Mouse (Mus musculus) ES-Bruce4 (cell line): Measurements from ENCODE around the gene Fam102a. TPM values are rescaled to one million over a fixed set of nuclear protein-coding genes. Genes with fewer than 3 reads are reported as not detected.

Experiments
- H3K27ac ChIP-seq: 2 replicates; pipeline ENCODE4 v1.5.1; 2012; ENCODE audit warnings: low read length, inconsistent platforms; ENCODE audit not compliant: insufficient read depth
- H3K27me3 ChIP-seq: 2 replicates; pipeline ENCODE4 v1.6.1; 2012; ENCODE audit warnings: mild to moderate bottlenecking, low read length, inconsistent platforms; ENCODE audit not compliant: control insufficient read depth, poor library complexity, insufficient read depth, severe bottlenecking
- H3K36me3 ChIP-seq: 2 replicates; pipeline ENCODE4 v1.6.1; 2012; ENCODE audit warnings: inconsistent platforms, mild to moderate bottlenecking, low read length, moderate library complexity; ENCODE audit not compliant: control insufficient read depth, poor library complexity, insufficient read depth, severe bottlenecking
- H3K4me1 ChIP-seq: one replicate; pipeline ENCODE4 v1.8.1; 2011; ENCODE audit warnings: low read length; ENCODE audit not compliant: control insufficient read depth, insufficient read depth
- H3K4me3 ChIP-seq: 2 replicates; pipeline ENCODE4 v1.5.1; 2011; ENCODE audit warnings: low read depth, mild to moderate bottlenecking, low read length
- H3K9ac ChIP-seq: 2 replicates; pipeline ENCODE4 v1.6.1; 2012; ENCODE audit warnings: low read depth, mild to moderate bottlenecking, inconsistent platforms; ENCODE audit not compliant: poor library complexity, severe bottlenecking
- H3K9me3 ChIP-seq: replicated peaks from 2 replicates; pipeline ENCODE4 v1.6.1; 2012; ENCODE audit warnings: mild to moderate bottlenecking, low read length, inconsistent platforms; ENCODE audit not compliant: control insufficient read depth, poor library complexity, insufficient read depth, severe bottlenecking
- CTCF ChIP-seq: IDR thresholded peaks from one replicate; pipeline ENCODE4 v1.8.1; 2011; ENCODE audit warnings: low read depth, low read length
- EP300 ChIP-seq: IDR thresholded peaks from 2 replicates; pipeline ENCODE4 v1.6.1; 2011; ENCODE audit warnings: low read depth, low read length; ENCODE audit not compliant: insufficient read depth
- POLR2A ChIP-seq: IDR thresholded peaks from one replicate; pipeline ENCODE4 v1.8.1; 2011; ENCODE audit warnings: low read length; ENCODE audit not compliant: insufficient read depth
- polyA plus RNA-seq: library from polyadenylated mRNA; stranded (reverse); fragments of >200 nt; gene quantifications from 2 replicates; pipeline ENCODE4 v1.2.4, GENCODE M21; 2011; ENCODE audit warnings: low read depth; ENCODE audit not compliant: missing spikeins, insufficient read depth, insufficient read length

The Fam102a gene
- polyA plus RNA-seq, 1 experiment = 12.2 TPM

DNA sequence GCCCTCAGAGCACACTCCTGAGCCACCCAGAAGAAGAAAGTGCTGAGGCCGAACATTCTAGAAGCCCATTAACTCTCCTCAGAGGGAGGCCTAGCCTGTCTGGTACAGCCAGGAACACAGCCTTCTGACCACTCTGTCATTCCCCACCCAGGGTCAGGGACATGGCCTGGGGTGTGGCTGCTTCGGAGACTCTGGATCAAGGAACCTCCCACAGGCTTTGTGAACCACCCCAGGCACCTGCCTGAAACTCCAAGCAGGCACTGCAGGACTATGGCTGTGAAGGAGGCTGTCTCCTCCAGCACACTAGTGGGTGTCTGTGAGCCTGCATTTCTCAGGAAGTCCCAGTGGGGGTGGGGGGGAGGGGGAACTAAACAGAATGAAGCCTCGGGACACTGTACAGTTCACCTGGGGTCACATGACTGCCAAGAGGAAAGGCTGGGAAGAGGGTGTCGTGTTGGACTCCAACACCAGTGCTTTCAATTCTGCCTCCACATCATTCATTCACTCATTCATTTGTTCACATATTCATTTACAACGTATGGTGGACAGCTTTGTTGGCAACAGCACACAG, 33.3 kb upstream of the Fam102a start:
- no peak for TF ChIP-seq EP300
- no peak for TF ChIP-seq CTCF
- TF ChIP-seq POLR2A = no peak
- no peak overlapping the region for H3K4me3 ChIP-seq
- no peak overlapping the region for H3K9ac ChIP-seq

DNA sequence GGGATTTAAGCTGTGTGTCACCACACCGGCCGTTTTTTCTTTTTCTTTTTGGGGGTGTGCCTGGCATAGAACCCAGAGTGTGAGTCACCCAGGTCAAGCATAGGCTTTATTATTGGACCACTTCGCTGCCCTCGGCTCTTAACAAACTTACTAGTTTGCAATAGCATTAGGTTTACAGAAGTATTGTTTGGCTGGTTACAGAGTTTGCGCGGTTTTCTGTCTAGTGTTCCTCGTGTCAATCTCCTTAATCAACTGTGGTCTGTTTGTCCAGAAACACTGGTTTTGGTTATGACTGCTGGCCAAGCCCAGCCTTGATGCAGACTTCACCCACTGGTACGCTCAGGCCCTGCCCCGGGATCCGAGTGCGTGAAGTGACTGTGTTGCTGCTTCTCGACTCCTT, 32.3 kb upstream of the Fam102a start:
- Histone ChIP-seq H3K27me3 (no peaks in the 10 kb centered on the region), H3K9me3 (no peaks in the 10 kb centered on the region), H3K4me1 (peaks cover 6% of the 10 kb centered on the region), H3K36me3 (no peaks in the 10 kb centered on the region), H3K4me3 (no peak overlapping the region), H3K9ac (no peak overlapping the region), H3K27ac (no peak overlapping the region)
- TF ChIP-seq CTCF (no peak), EP300 (no peak), POLR2A (no peak)

More for the DNA sequence above, 33.3 kb upstream of the Fam102a start:
- Histone ChIP-seq H3K9me3 (no peaks in the 10 kb centered on the region), H3K36me3 (no peaks in the 10 kb centered on the region), H3K27me3 (no peaks in the 10 kb centered on the region), H3K4me1 (peaks cover 4% of the 10 kb centered on the region), H3K27ac (no peak overlapping the region)

DNA sequence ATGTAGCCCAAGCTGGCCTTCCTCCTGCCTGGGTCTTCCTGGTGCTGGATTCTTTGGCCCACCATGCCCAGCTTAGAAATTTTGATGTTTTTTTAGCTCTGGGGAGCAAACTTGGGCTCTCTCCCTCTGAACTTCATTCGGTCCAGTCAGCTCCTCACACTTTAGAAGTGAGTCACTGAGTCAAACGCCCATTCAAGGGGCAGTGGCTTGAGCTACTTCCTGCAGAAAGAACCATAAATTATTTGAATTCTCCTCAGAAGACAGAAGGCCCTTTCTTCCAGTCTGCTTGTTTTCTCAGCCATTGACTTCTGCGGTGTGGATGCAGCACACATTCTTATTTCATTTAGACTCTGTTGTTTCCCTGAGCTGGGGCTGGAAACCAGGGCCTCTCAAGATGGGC, 31.5 kb upstream of the Fam102a start:
- Histone ChIP-seq H3K27ac (no peak overlapping the region), H3K4me1 (peaks cover 6% of the 10 kb centered on the region)

DNA sequence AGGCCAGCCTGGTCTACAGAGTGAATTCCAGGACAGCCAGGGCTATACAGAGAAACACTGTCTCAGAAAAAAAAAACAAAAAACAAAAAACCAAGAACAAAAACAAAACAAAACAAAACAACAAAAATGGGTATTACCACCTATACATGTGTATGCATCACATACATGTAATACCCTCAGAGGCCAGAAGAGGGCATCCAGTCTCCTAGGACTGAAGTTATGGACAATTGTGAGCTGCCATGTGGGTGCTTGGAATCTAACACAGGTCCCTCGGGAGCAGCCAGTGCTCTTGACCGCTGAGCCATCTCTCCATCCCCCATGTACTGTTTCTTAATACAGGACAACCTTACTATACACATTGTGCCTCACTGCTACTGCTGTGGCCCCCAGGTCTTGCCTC, 29.6 kb upstream of the Fam102a start:
- H3K4me3 ChIP-seq = no peak overlapping the region
- H3K27me3 ChIP-seq = no peaks in the 10 kb centered on the region
- H3K27ac ChIP-seq = no peak overlapping the region
- H3K36me3 ChIP-seq = no peaks in the 10 kb centered on the region
- H3K9me3 ChIP-seq = no peaks in the 10 kb centered on the region
- no peak for TF ChIP-seq CTCF
- H3K4me1 ChIP-seq = peaks cover 10% of the 10 kb centered on the region
- no peak overlapping the region for H3K9ac ChIP-seq

More for the DNA sequence above, 31.5 kb upstream of the Fam102a start:
- Histone ChIP-seq H3K27me3 (no peaks in the 10 kb centered on the region), H3K9ac (no peak overlapping the region), H3K9me3 (no peaks in the 10 kb centered on the region), H3K4me3 (no peak overlapping the region), H3K36me3 (no peaks in the 10 kb centered on the region)
- no peak for TF ChIP-seq CTCF
- TF ChIP-seq EP300 = no peak
- TF ChIP-seq POLR2A = no peak

DNA sequence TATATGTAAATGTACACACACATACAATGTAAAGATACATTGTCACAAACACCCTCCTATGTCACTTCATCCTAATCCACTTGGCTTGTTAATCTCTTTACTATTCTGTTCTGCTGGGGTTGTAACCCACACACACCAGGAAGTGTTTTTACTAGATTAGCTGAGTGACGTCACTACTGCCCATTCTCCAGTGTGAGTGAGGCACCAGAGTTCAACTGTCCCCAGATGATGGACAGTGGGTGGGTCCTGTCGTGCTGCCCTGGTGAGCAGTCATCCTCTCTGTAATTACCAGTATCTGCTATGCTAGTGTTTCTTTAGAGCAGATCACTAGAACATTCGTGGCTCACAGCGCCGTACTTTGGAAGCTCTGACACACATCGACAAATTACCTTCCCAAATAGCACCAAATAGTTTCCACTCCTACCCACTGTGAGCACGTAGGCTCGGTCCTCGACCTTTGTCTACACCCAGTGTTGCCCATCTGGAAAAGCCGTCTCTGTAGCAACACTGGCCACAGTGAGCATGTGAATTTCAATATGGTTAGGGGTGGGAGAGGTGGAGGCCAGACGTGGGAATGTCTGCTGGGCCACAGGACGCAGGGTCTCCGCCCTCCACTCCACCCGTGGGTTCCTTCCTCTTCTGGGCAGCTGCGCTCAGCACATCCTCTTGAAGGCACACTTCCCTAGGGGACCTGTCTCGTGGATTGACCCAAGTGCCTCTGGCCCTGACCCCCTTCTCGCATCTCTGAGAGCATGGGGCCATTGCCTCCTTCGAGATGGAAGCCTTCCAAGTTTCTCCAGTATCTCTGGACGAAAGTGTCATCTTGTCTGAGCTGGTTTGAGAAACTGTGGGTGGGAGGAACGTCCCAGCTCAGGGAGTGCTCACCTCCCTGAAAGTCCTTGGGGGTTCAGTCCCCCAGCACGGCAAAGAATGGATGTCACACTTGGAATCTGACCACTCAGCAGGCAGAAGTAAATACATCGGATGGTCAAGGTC, 28.2 kb upstream of the Fam102a start:
- Histone ChIP-seq H3K36me3 (no peaks in the 10 kb centered on the region), H3K4me3 (no peak overlapping the region), H3K9ac (no peak overlapping the region), H3K27ac (no peak overlapping the region), H3K4me1 (peaks cover 6% of the 10 kb centered on the region), H3K9me3 (no peaks in the 10 kb centered on the region), H3K27me3 (no peaks in the 10 kb centered on the region)
- TF ChIP-seq EP300 (no peak), CTCF (no peak), POLR2A (no peak)

DNA sequence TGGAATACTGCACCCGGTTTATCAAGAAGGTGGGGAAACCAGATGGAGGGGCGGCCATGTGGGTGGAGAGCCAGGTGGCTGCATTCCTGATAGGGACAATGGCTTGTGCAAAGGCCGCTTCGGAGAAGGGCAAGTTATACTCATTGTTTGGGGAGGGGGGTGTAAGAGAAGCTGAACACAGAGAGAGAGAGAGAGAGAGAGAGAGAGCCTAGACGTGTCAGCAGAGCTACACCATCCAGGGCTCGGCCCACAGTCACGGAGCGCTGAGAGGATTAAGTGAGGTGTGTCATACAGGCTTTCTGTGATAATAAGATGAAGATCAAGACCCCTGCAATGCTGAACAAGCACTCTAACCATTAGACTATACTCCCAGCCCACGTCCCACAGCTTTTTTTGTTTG, 27.2 kb upstream of the Fam102a start:
- H3K36me3 ChIP-seq = no peaks in the 10 kb centered on the region
- H3K27ac ChIP-seq = no peak overlapping the region
- TF ChIP-seq CTCF (no peak), POLR2A (no peak), EP300 (no peak)
- no peak overlapping the region for H3K9ac ChIP-seq
- H3K4me3 ChIP-seq = no peak overlapping the region
- H3K27me3 ChIP-seq = no peaks in the 10 kb centered on the region
- peaks cover 6% of the 10 kb centered on the region for H3K4me1 ChIP-seq
- no peaks in the 10 kb centered on the region for H3K9me3 ChIP-seq
